Comparison of ENCODE assay signal across 26 mouse cellular contexts in genomic region chr17:57253306-57253705, GRCm38 (mm10). TPM values are rescaled to one million over a fixed set of nuclear protein-coding genes. Genes with fewer than 3 reads are reported as not detected.
DNase-seq lines count a peak whose midpoint lies in the region; ATAC-seq lines count a peak whose summit lies in the region.
"Had no signal": no experiment of that assay in that cellular context is flagged by ENCODE, and none has a peak within 500 bp of the region (broad histone marks: within the 10 kb centered on the region; RNA-seq: fewer than 3 reads in every experiment).

No protein-coding gene starts in this region.

- DNase-seq in forebrain, embryonic 11.5 days (ENCODE audit: low spot score): peak; percentile 41
- DNase-seq in forebrain, embryonic 10.5 days (ENCODE audit: extremely low spot score, low spot score): no peak
- peak; percentile 2 for DNase-seq in gastrocnemius, postnatal 14 days
- no peak for DNase-seq in gastrocnemius, postnatal 25 days
- peak; percentile 67 for DNase-seq in heart, embryonic 10.5 days (ENCODE audit: low spot score)
- no peak for DNase-seq in heart, postnatal 10 days
- DNase-seq: adrenal gland, adult 8-10 months; adrenal gland, postnatal 14 days; adrenal gland, postnatal 36 days; B cell, adult 2 months; cerebellum, adult 11-12 months; cerebellum, adult 2 months; cerebellum, adult 9-10 months; cerebellum, postnatal 10 days; cerebellum, postnatal 25 days; forebrain, postnatal 0 days had no signal

- no peak for ATAC-seq in forebrain, embryonic 11.5 days (replicated peaks; ENCODE audit: low FRiP score)
- ATAC-seq: activated CD4-positive, CD25-positive, alpha-beta regulatory T cell, adult 4 months; CD4-positive, CD25-positive, alpha-beta regulatory T cell, adult 4 months; forebrain, embryonic 13.5 days; forebrain, embryonic 15.5 days; forebrain, postnatal 0 days; Patski had no signal

- peaks cover 10% of the 10 kb centered on the region for H3K36me3 ChIP-seq in forebrain, embryonic 11.5 days (ENCODE audit: control insufficient read depth, insufficient read depth, low read length)
- peaks cover 55% of the 10 kb centered on the region for H3K36me3 ChIP-seq in forebrain, embryonic 10.5 days (replicated peaks)
- peaks cover 51% of the 10 kb centered on the region for H3K36me3 ChIP-seq in heart, embryonic 10.5 days
- H3K36me3 ChIP-seq: forebrain, embryonic 15.5 days had no signal

- peaks cover 8% of the 10 kb centered on the region for H3K4me1 ChIP-seq in forebrain, embryonic 11.5 days (replicated peaks; ENCODE audit: control insufficient read depth, insufficient read depth, low read length)
- H3K4me1 ChIP-seq in forebrain, embryonic 10.5 days: peaks cover 27% of the 10 kb centered on the region
- peaks cover 17% of the 10 kb centered on the region for H3K4me1 ChIP-seq in heart, embryonic 10.5 days

- H3K27me3 ChIP-seq in forebrain, embryonic 11.5 days (ENCODE audit: control insufficient read depth, insufficient read depth, low read length): no peaks in the 10 kb centered on the region
- no peaks in the 10 kb centered on the region for H3K27me3 ChIP-seq in forebrain, embryonic 10.5 days (ENCODE audit: poor library complexity, severe bottlenecking)
- no peaks in the 10 kb centered on the region for H3K27me3 ChIP-seq in heart, embryonic 10.5 days (ENCODE audit: insufficient read depth, poor library complexity, severe bottlenecking)
- H3K27me3 ChIP-seq: CH12.LX; embryonic facial prominence, embryonic 12.5 days; forebrain, embryonic 13.5 days; forebrain, embryonic 15.5 days; Patski had no signal

- H3K4me2 ChIP-seq in forebrain, embryonic 11.5 days (ENCODE audit: low read depth, low read length, severe bottlenecking): no peak overlapping the region
- H3K4me2 ChIP-seq: embryonic facial prominence, embryonic 12.5 days; forebrain, embryonic 13.5 days; forebrain, embryonic 15.5 days had no signal

- H3K9me3 ChIP-seq in forebrain, embryonic 11.5 days (ENCODE audit: control insufficient read depth, low read length): no peaks in the 10 kb centered on the region
- H3K9me3 ChIP-seq in forebrain, embryonic 10.5 days: no peaks in the 10 kb centered on the region
- no peaks in the 10 kb centered on the region for H3K9me3 ChIP-seq in heart, embryonic 10.5 days
- H3K9me3 ChIP-seq: embryonic facial prominence, embryonic 10.5 days; embryonic facial prominence, embryonic 12.5 days; forebrain, embryonic 13.5 days; forebrain, embryonic 15.5 days; G1E had no signal

- H3K27ac ChIP-seq in forebrain, embryonic 11.5 days (ENCODE audit: low read depth, low read length): no peak overlapping the region
- no peak overlapping the region for H3K27ac ChIP-seq in forebrain, embryonic 10.5 days
- no peak overlapping the region for H3K27ac ChIP-seq in heart, embryonic 10.5 days
- H3K27ac ChIP-seq: embryonic facial prominence, embryonic 10.5 days; embryonic facial prominence, embryonic 12.5 days; forebrain, embryonic 13.5 days; forebrain, embryonic 15.5 days had no signal

- H3K9ac ChIP-seq in forebrain, embryonic 11.5 days (ENCODE audit: low read length): no peak overlapping the region
- H3K9ac ChIP-seq: embryonic facial prominence, embryonic 12.5 days; forebrain, embryonic 13.5 days; forebrain, embryonic 15.5 days; forebrain, postnatal 0 days had no signal

- H3K4me3 ChIP-seq in forebrain, embryonic 11.5 days (ENCODE audit: low read depth, low read length): no peak overlapping the region
- no peak overlapping the region for H3K4me3 ChIP-seq in forebrain, embryonic 10.5 days
- no peak overlapping the region for H3K4me3 ChIP-seq in heart, embryonic 10.5 days
- H3K4me3 ChIP-seq: embryonic facial prominence, embryonic 10.5 days; embryonic facial prominence, embryonic 12.5 days; forebrain, embryonic 13.5 days; forebrain, embryonic 15.5 days had no signal

- WGBS in forebrain, embryonic 11.5 days: 91% methylated on average over 6 of the region's 6 CpGs
- 92% methylated on average over 6 of the region's 6 CpGs for WGBS in forebrain, embryonic 10.5 days
- 69% methylated on average over 6 of the region's 6 CpGs for WGBS in heart, embryonic 10.5 days

- intact Hi-C loops in gastrocnemius, postnatal 14 days (cut with DNase I; ENCODE audit: low total_unique reads): no loop called here
- intact Hi-C loops in heart, postnatal 10 days (cut with DNase I): no loop called here

RNA-seq across cellular contexts. Expression of gene Trip10, which starts 4.1 kb away (rescaled TPM):
- polyA plus RNA-seq in forebrain, embryonic 11.5 days (2014; fragmentation: Nextera tagmentation; extraction: Ambion mirVana): 31.1 and 32.5 TPM in 2 replicates
- polyA plus RNA-seq in forebrain, embryonic 10.5 days (2016; fragmentation: Nextera tagmentation; extraction: Ambion mirVana): 43.8 and 49.9 TPM in 2 replicates
- total RNA-seq in gastrocnemius, postnatal 14 days (2021): 10 to 100 TPM; 69.4 to 75.6 TPM
- 100 to 1,000 TPM; 132 to 134 TPM for total RNA-seq in gastrocnemius, postnatal 25 days (2021)
- 44.4 and 46.8 TPM in 2 replicates for polyA plus RNA-seq in heart, embryonic 10.5 days (2016; fragmentation: Nextera tagmentation; extraction: Ambion mirVana)
- total RNA-seq in heart, postnatal 10 days (2021): 10 to 100 TPM; 57.8 to 72.1 TPM

RNA-seq across cellular contexts. Expression of gene Gpr108, which starts 5.1 kb away (rescaled TPM):
- polyA plus RNA-seq in forebrain, embryonic 11.5 days (2014; fragmentation: Nextera tagmentation; extraction: Ambion mirVana): 22.3 and 22.8 TPM in 2 replicates
- polyA plus RNA-seq in forebrain, embryonic 10.5 days (2016; fragmentation: Nextera tagmentation; extraction: Ambion mirVana): 22.7 and 22.8 TPM in 2 replicates
- 10 to 100 TPM; 21.8 to 24.6 TPM for total RNA-seq in gastrocnemius, postnatal 14 days (2021)
- total RNA-seq in gastrocnemius, postnatal 25 days (2021): 10 to 100 TPM; 20.7 to 22.7 TPM
- polyA plus RNA-seq in heart, embryonic 10.5 days (2016; fragmentation: Nextera tagmentation; extraction: Ambion mirVana): 25.2 and 28.6 TPM in 2 replicates
- 10 to 100 TPM; 26.5 TPM for total RNA-seq in heart, postnatal 10 days (2021)

RNA-seq across cellular contexts. Expression of gene C3, which starts 25.4 kb away (rescaled TPM):
- not detected in 2 replicates for polyA plus RNA-seq in forebrain, embryonic 11.5 days (2014; fragmentation: Nextera tagmentation; extraction: Ambion mirVana)
- polyA plus RNA-seq in forebrain, embryonic 10.5 days (2016; fragmentation: Nextera tagmentation; extraction: Ambion mirVana): 0.30 TPM in 1 of 2 replicates, not detected in the other
- total RNA-seq in gastrocnemius, postnatal 14 days (2021): 1 to 10 TPM in 1 of 2 experiments, under 1 TPM in 1; 0.60 to 1.2 TPM
- total RNA-seq in gastrocnemius, postnatal 25 days (2021): 10 to 100 TPM in 1 of 2 experiments, 1 to 10 TPM in 1; 2.5 to 26.2 TPM
- 0.46 and 5.3 TPM in 2 replicates for polyA plus RNA-seq in heart, embryonic 10.5 days (2016; fragmentation: Nextera tagmentation; extraction: Ambion mirVana)
- 10 to 100 TPM; 42.3 to 66.3 TPM for total RNA-seq in heart, postnatal 10 days (2021)

RNA-seq across cellular contexts. Expression of gene Vav1, which starts 25.6 kb away (rescaled TPM):
- polyA plus RNA-seq in forebrain, embryonic 11.5 days (2014; fragmentation: Nextera tagmentation; extraction: Ambion mirVana): 1.4 TPM in 2 replicates
- 1.4 and 1.7 TPM in 2 replicates for polyA plus RNA-seq in forebrain, embryonic 10.5 days (2016; fragmentation: Nextera tagmentation; extraction: Ambion mirVana)
- under 1 TPM; 0.66 to 0.93 TPM for total RNA-seq in gastrocnemius, postnatal 14 days (2021)
- total RNA-seq in gastrocnemius, postnatal 25 days (2021): under 1 TPM; 0.33 to 0.56 TPM
- polyA plus RNA-seq in heart, embryonic 10.5 days (2016; fragmentation: Nextera tagmentation; extraction: Ambion mirVana): 1.2 and 2.7 TPM in 2 replicates
- 1 to 10 TPM; 1.4 to 2.3 TPM for total RNA-seq in heart, postnatal 10 days (2021)
- polyA plus RNA-seq: Patski had no signal

RNA-seq across cellular contexts. Expression of gene Tnfsf14, which starts 59.3 kb away (rescaled TPM):
- 0.13 and 0.19 TPM in 2 replicates for polyA plus RNA-seq in forebrain, embryonic 11.5 days (2014; fragmentation: Nextera tagmentation; extraction: Ambion mirVana)
- polyA plus RNA-seq in forebrain, embryonic 10.5 days (2016; fragmentation: Nextera tagmentation; extraction: Ambion mirVana): 0.15 and 0.16 TPM in 2 replicates
- not detected for total RNA-seq in gastrocnemius, postnatal 14 days (2021)
- total RNA-seq in gastrocnemius, postnatal 25 days (2021): not detected
- polyA plus RNA-seq in heart, embryonic 10.5 days (2016; fragmentation: Nextera tagmentation; extraction: Ambion mirVana): 0.27 and 0.28 TPM in 2 replicates
- total RNA-seq in heart, postnatal 10 days (2021): not detected
- total RNA-seq: forebrain, postnatal 0 days had no signal
- polyA plus RNA-seq: cerebellum, adult 2 months; cortical plate, adult 2 months; embryonic facial prominence, embryonic 10.5 days; forebrain, embryonic 13.5 days; forebrain, embryonic 15.5 days; forebrain, postnatal 0 days; Patski had no signal

Comparison
In these comparisons a context has a peak if more than half of its experiments do, and no peak if none do; other contexts are left out.
1. DNase-seq: peak in forebrain, embryonic 11.5 days (single experiment), gastrocnemius, postnatal 14 days (single experiment) and heart, embryonic 10.5 days (single experiment); none in forebrain, embryonic 10.5 days (single experiment), gastrocnemius, postnatal 25 days (single experiment) and heart, postnatal 10 days (0 of 2).